In genomic region chr5:65873212-65873611, GRCm38 (mm10) we compare ENCODE assay signal across 26 mouse cellular contexts. TPM values are rescaled to one million over a fixed set of nuclear protein-coding genes. Genes with fewer than 3 reads are reported as not detected.
DNase-seq lines count a peak whose midpoint lies in the region; ATAC-seq and TF ChIP-seq lines count a peak whose summit lies in the region.
"Had no signal": no experiment of that assay in that cellular context is flagged by ENCODE, and none has a peak within 500 bp of the region (broad histone marks: within the 10 kb centered on the region; RNA-seq: fewer than 3 reads in every experiment).

No protein-coding gene starts in this region.

- TF ChIP-seq POLR2A in MEL (IDR thresholded peaks at IDR 0.05; ENCODE audit: control insufficient read depth in 1 of 2, insufficient read depth in 1 of 2, low read depth in 1 of 2, low read length in 2 of 2, poor library complexity in 1 of 2): no peak

- ATAC-seq in megakaryocyte progenitor cell, adult 5-6 weeks (replicated peaks; ENCODE audit: poor library complexity): peak; percentile 64
- no peak for ATAC-seq in forebrain, embryonic 16.5 days
- ATAC-seq: forebrain, embryonic 14.5 days; hindbrain, embryonic 16.5 days; intestine, embryonic 15.5 days had no signal

- intact Hi-C loops in heart, postnatal 36 days (cut with DNase I): no loop called here

- H3K4me2 ChIP-seq in forebrain, embryonic 16.5 days (ENCODE audit: low read length): no peak overlapping the region
- H3K4me2 ChIP-seq: heart, embryonic 11.5 days; heart, embryonic 15.5 days; intestine, embryonic 15.5 days had no signal

- no peak overlapping the region for H3K27ac ChIP-seq in MEL (ENCODE audit: control insufficient read depth, low read depth, low read length)
- H3K27ac ChIP-seq in forebrain, embryonic 16.5 days (ENCODE audit: low read length): no peak overlapping the region
- H3K27ac ChIP-seq: embryonic facial prominence, embryonic 10.5 days; forebrain, embryonic 10.5 days; heart, adult 2 months; heart, embryonic 15.5 days; intestine, embryonic 15.5 days had no signal

- DNase-seq in heart, adult 11 months: peak; percentile 17
- DNase-seq in heart, postnatal 36 days: no peak
- DNase-seq in MEL (ENCODE audit: low read depth, low spot score): no peak
- DNase-seq in induced T-regulatory cell, adult 2 months (ENCODE audit: low read depth): peak; percentile 80
- no peak for DNase-seq in heart, postnatal 4 days
- DNase-seq in cerebellum, adult 18-20 months: no peak
- DNase-seq: adrenal gland, adult 2 months; adrenal gland, postnatal 25 days; cerebellum, adult 8-10 months; cerebellum, postnatal 14 days; gastrocnemius, postnatal 10 days; heart, adult 2 months; heart, postnatal 14 days; kidney, adult 2 months had no signal

- H3K9ac ChIP-seq in MEL (ENCODE audit: control insufficient read depth, low read depth, low read length, poor library complexity, severe bottlenecking): no peak overlapping the region
- no peak overlapping the region for H3K9ac ChIP-seq in forebrain, embryonic 16.5 days (replicated peaks; ENCODE audit: low read depth, low read length)
- H3K9ac ChIP-seq: heart, embryonic 15.5 days; intestine, embryonic 15.5 days had no signal

- H3K4me3 ChIP-seq in MEL (ENCODE audit: control insufficient read depth in 1 of 2, insufficient read depth in 1 of 2, low read depth in 2 of 2, low read length in 2 of 2): no peak overlapping the region
- no peak overlapping the region for H3K4me3 ChIP-seq in forebrain, embryonic 16.5 days (replicated peaks; ENCODE audit: low read length)
- H3K4me3 ChIP-seq: embryonic facial prominence, embryonic 10.5 days; erythroblast, embryonic 14.5 days; forebrain, embryonic 10.5 days; heart, adult 2 months; heart, embryonic 15.5 days; intestine, embryonic 15.5 days had no signal

- no peaks in the 10 kb centered on the region for H3K27me3 ChIP-seq in MEL (ENCODE audit: control insufficient read depth in 1 of 2, insufficient read depth in 2 of 2, low read length in 2 of 2)
- no peaks in the 10 kb centered on the region for H3K27me3 ChIP-seq in forebrain, embryonic 16.5 days (replicated peaks; ENCODE audit: control insufficient read depth, insufficient read depth, low read length)
- H3K27me3 ChIP-seq: heart, embryonic 15.5 days; intestine, embryonic 15.5 days had no signal

- H3K79me2 ChIP-seq in MEL (ENCODE audit: control insufficient read depth, insufficient read depth, low read length, poor library complexity): no peaks in the 10 kb centered on the region

- no peaks in the 10 kb centered on the region for H3K9me3 ChIP-seq in MEL (replicated peaks; ENCODE audit: insufficient read depth, low read length)
- no peaks in the 10 kb centered on the region for H3K9me3 ChIP-seq in forebrain, embryonic 16.5 days (ENCODE audit: control insufficient read depth, low read length)
- H3K9me3 ChIP-seq: embryonic facial prominence, embryonic 10.5 days; forebrain, embryonic 10.5 days; G1E; heart, embryonic 15.5 days; intestine, embryonic 15.5 days had no signal

- H3K36me3 ChIP-seq in MEL (ENCODE audit: control insufficient read depth in 1 of 2, insufficient read depth in 2 of 2, low read length in 2 of 2): peaks cover 0 to 23% of the 10 kb centered on the region in 2 experiments; a peak in 2 of 4 replicates
- H3K36me3 ChIP-seq in forebrain, embryonic 16.5 days (ENCODE audit: control insufficient read depth, insufficient read depth): no peaks in the 10 kb centered on the region
- H3K36me3 ChIP-seq: embryonic facial prominence, embryonic 10.5 days; forebrain, embryonic 10.5 days; G1E; heart, embryonic 15.5 days; intestine, embryonic 15.5 days had no signal

- no peak for TF ChIP-seq CTCF in MEL (IDR thresholded peaks at IDR 0.05 in 2 of 3, conservative IDR thresholded peaks at IDR 0.05 in 1 of 3; ENCODE audit: control insufficient read depth in 1 of 3, insufficient read depth in 1 of 3, low read depth in 2 of 3, low read length in 3 of 3, poor library complexity in 1 of 3, severe bottlenecking in 1 of 3)

- H3K4me1 ChIP-seq in MEL (ENCODE audit: control insufficient read depth in 1 of 2, insufficient read depth in 2 of 2, low read length in 2 of 2): peaks cover 8 to 26% of the 10 kb centered on the region in 2 experiments
- no peaks in the 10 kb centered on the region for H3K4me1 ChIP-seq in forebrain, embryonic 16.5 days (replicated peaks; ENCODE audit: control insufficient read depth, insufficient read depth, low read length)
- H3K4me1 ChIP-seq: embryonic facial prominence, embryonic 10.5 days; forebrain, embryonic 10.5 days; intestine, embryonic 15.5 days had no signal

- 81% methylated on average over 4 of the region's 4 CpGs for WGBS in forebrain, embryonic 16.5 days

- no peak for TF ChIP-seq RAD21 in MEL (IDR thresholded peaks at IDR 0.05; ENCODE audit: low read depth, low read length)

- peak in 1 of 2 experiments; percentile 17; a peak in 1 of 4 replicates for TF ChIP-seq EP300 in MEL (IDR thresholded peaks at IDR 0.05; ENCODE audit: low read depth in 1 of 2, low read length in 2 of 2)

TF ChIP-seq in MEL, 35 proteins besides CTCF, POLR2A, EP300 and RAD21:
- TF ChIP-seq NRF1 (IDR thresholded peaks at IDR 0.05; ENCODE audit: insufficient read depth, low read depth, low read length, poor library complexity, severe bottlenecking): no peak
- peak; percentile 70 for TF ChIP-seq GATA1 (IDR thresholded peaks at IDR 0.05; ENCODE audit: low read depth, low read length)

RNA-seq across cellular contexts. Expression of gene Rhoh, which starts 12.2 kb away (rescaled TPM):
- total RNA-seq in heart, postnatal 36 days (2021): under 1 TPM; 0.42 to 0.92 TPM
- total RNA-seq in MEL (2012; rRNA removed): 0.10 and 0.15 TPM in 2 replicates
- under 1 TPM in 1 of 2 experiments, not detected in 1; 0.31 TPM for polyA plus RNA-seq in MEL (2012; ENCODE audit: insufficient read depth in 1 of 2, insufficient read length in 2 of 2, low read depth in 1 of 2, low replicate concordance in 2 of 2, missing spikeins in 1 of 2)
- total RNA-seq in megakaryocyte progenitor cell, adult 5-6 weeks (2015): 13.3 and 15.3 TPM in 2 replicates
- total RNA-seq in megakaryocyte progenitor cell, adult 5-6 weeks (2017): 18.2 and 18.6 TPM in 2 replicates
- total RNA-seq in heart, postnatal 4 days (2021): under 1 TPM; 0.26 to 0.34 TPM
- polyA plus RNA-seq in forebrain, embryonic 16.5 days (2015; fragmentation: Nextera tagmentation; extraction: Ambion mirVana): 0.30 and 0.31 TPM in 2 replicates
- polyA plus RNA-seq: C2C12; erythroblast, embryonic 14.5 days; G1E had no signal

Comparison
In these comparisons a context has a peak if more than half of its experiments do, and no peak if none do; other contexts are left out.
1. DNase-seq: peak in heart, adult 11 months (single experiment) and induced T-regulatory cell, adult 2 months (single experiment); none in heart, postnatal 36 days (0 of 2), MEL (single experiment), heart, postnatal 4 days (single experiment) and cerebellum, adult 18-20 months (0 of 2).
2. RNA of gene Rhoh, which starts 12.2 kb away (total RNA-seq): 13.3 to 18.6 TPM in megakaryocyte progenitor cell, adult 5-6 weeks; 0.42 to 0.92 TPM in heart, postnatal 36 days, 0.26 to 0.34 TPM in heart, postnatal 4 days and 0.10 to 0.15 TPM in MEL; every median in the first group is over 4 times any median in the second.